Mouse (Mus musculus) forebrain, embryonic 13.5 days (tissue): ENCODE measurements at regions not wholly inside any gene's neighbourhood (a gene's known extent, or its start where the extent isn't known, plus 50 kb on each side); places are given as distances from the start of the nearest gene placed in this dataset.

Experiments used
- ATAC-seq: fragments of 200-750 bp; cut with Nextera tagmentation; 2 replicates; pipeline ENCODE4 v1.8.0; 2017
- H3K27ac ChIP-seq: fragments of 300-500 bp; sonication (generic); 2 replicates; pipeline ENCODE4 v1.5.1; 2015; ENCODE audit warnings: inconsistent platforms, mild to moderate bottlenecking, moderate library complexity
- H3K27me3 ChIP-seq: fragments of 300-500 bp; sonication (generic); 2 replicates; pipeline ENCODE4 v1.6.1; 2015; ENCODE audit warnings: mild to moderate bottlenecking, inconsistent platforms
- H3K36me3 ChIP-seq: fragments of 300-500 bp; sonication (generic); 2 replicates; pipeline ENCODE4 v1.6.1; 2015; ENCODE audit warnings: mild to moderate bottlenecking, inconsistent platforms; ENCODE audit not compliant: poor library complexity, severe bottlenecking
- H3K4me1 ChIP-seq: fragments of 300-500 bp; sonication (generic); 2 replicates; pipeline ENCODE4 v1.6.1; 2015; ENCODE audit warnings: inconsistent platforms
- H3K4me2 ChIP-seq: fragments of 300-500 bp; sonication (generic); 2 replicates; pipeline ENCODE4 v1.6.1; 2015; ENCODE audit warnings: inconsistent platforms, mild to moderate bottlenecking, moderate library complexity
- H3K4me3 ChIP-seq: fragments of 300-500 bp; sonication (generic); 2 replicates; pipeline ENCODE4 v1.5.1; 2015; ENCODE audit warnings: mild to moderate bottlenecking, inconsistent platforms
- H3K9ac ChIP-seq: fragments of 300-500 bp; sonication (generic); 2 replicates; pipeline ENCODE4 v1.6.1; 2015; ENCODE audit warnings: mild to moderate bottlenecking, inconsistent platforms
- H3K9me3 ChIP-seq: fragments of 300-500 bp; sonication (generic); replicated peaks from 2 replicates; pipeline ENCODE4 v1.6.1; 2016; ENCODE audit warnings: inconsistent platforms
- WGBS: fragments of 180-500 bp; shearing (Covaris S2); methylation state at CpG from one replicate; pipeline ENCODE4 v1.1.7; 2015; 5-methylcytosine and 5-hydroxymethylcytosine counted together

- no peaks in the 10 kb centered on the region for H3K36me3 ChIP-seq
- H3K4me3 ChIP-seq, result no peak overlapping the region
- H3K27ac ChIP-seq, result no peak overlapping the region
- H3K9me3 ChIP-seq, result peaks cover 11% of the 10 kb centered on the region
- H3K4me2 ChIP-seq, result no peak overlapping the region
- no peaks in the 10 kb centered on the region for H3K27me3 ChIP-seq
- no peak overlapping the region for H3K9ac ChIP-seq
- 77% methylated on average over 8 of the region's 8 CpGs for WGBS
- no peak for ATAC-seq
- peaks cover 6% of the 10 kb centered on the region; the same call in 1 of the 2 replicates for H3K4me1 ChIP-seq
Measured at GRCm38 (mm10) chr4:153288362-153288761, 194.2 kb downstream of the Ajap1 start.

- Histone ChIP-seq H3K9me3 (peaks cover 18% of the 10 kb centered on the region), H3K4me3 (no peak overlapping the region), H3K4me1 (no peaks in the 10 kb centered on the region), H3K4me2 (no peak overlapping the region), H3K27ac (no peak overlapping the region), H3K9ac (no peak overlapping the region), H3K27me3 (no peaks in the 10 kb centered on the region), H3K36me3 (no peaks in the 10 kb centered on the region)
- 90% methylated on average over 5 of the region's 5 CpGs for WGBS
- no peak for ATAC-seq
Measured at GRCm38 (mm10) chr4:153284209-153284608, 198.4 kb downstream of the Ajap1 start.

GRCm38 (mm10) chr4:153276571-153276970, 206.0 kb downstream of the Ajap1 start:
- WGBS, result 62% methylated on average over 5 of the region's 5 CpGs
- H3K36me3 ChIP-seq, result no peaks in the 10 kb centered on the region
- H3K4me2 ChIP-seq, result no peak overlapping the region
- peaks cover 3% of the 10 kb centered on the region for H3K4me1 ChIP-seq
- no peak overlapping the region for H3K27ac ChIP-seq
- H3K9ac ChIP-seq, result no peak overlapping the region
- no peak for ATAC-seq
- peaks cover 6% of the 10 kb centered on the region; the same call in 1 of the 2 replicates for H3K27me3 ChIP-seq
- no peaks in the 10 kb centered on the region; the same call in 1 of the 2 replicates for H3K9me3 ChIP-seq
- H3K4me3 ChIP-seq, result no peak overlapping the region

- WGBS, result 6% methylated on average over 5 of the region's 5 CpGs
Measured at GRCm38 (mm10) chr4:153271376-153271775, 211.2 kb downstream of the Ajap1 start.

GRCm38 (mm10) chr4:153263216-153263805, 219.3 kb downstream of the Ajap1 start:
- Histone ChIP-seq H3K4me1 (no peaks in the 10 kb centered on the region), H3K4me3 (no peak overlapping the region), H3K9me3 (no peaks in the 10 kb centered on the region; the same call in 1 of the 2 replicates), H3K36me3 (no peaks in the 10 kb centered on the region), H3K27ac (no peak overlapping the region), H3K27me3 (0 out of 2 replicates have a peak, but pooled peaks cover 4% of the 10 kb centered on the region), H3K9ac (no peak overlapping the region), H3K4me2 (no peak overlapping the region)
- WGBS, result 87% methylated on average over 15 of the region's 15 CpGs
- no peak for ATAC-seq

More at GRCm38 (mm10) chr4:153271376-153271775, 211.2 kb downstream of the Ajap1 start:
- Histone ChIP-seq H3K4me1 (peaks cover 11% of the 10 kb centered on the region), H3K27ac (no peak overlapping the region), H3K9me3 (no peaks in the 10 kb centered on the region; the same call in 1 of the 2 replicates), H3K27me3 (peaks cover 13% of the 10 kb centered on the region; the same call in 1 of the 2 replicates), H3K9ac (no peak overlapping the region), H3K36me3 (no peaks in the 10 kb centered on the region), H3K4me3 (no peak overlapping the region), H3K4me2 (no peak overlapping the region)
- no peak for ATAC-seq

GRCm38 (mm10) chr4:153260941-153261557, 221.6 kb downstream of the Ajap1 start:
- Histone ChIP-seq H3K4me3 (no peak overlapping the region), H3K27ac (no peak overlapping the region), H3K27me3 (no peaks in the 10 kb centered on the region), H3K36me3 (no peaks in the 10 kb centered on the region), H3K4me2 (no peak overlapping the region), H3K9me3 (no peaks in the 10 kb centered on the region; the same call in 1 of the 2 replicates), H3K4me1 (no peaks in the 10 kb centered on the region), H3K9ac (no peak overlapping the region)
- no peak for ATAC-seq
- WGBS, result 80% methylated on average over 14 of the region's 14 CpGs

- no peaks in the 10 kb centered on the region for H3K9me3 ChIP-seq
- no peak overlapping the region for H3K4me3 ChIP-seq
- no peak overlapping the region for H3K27ac ChIP-seq
- no peaks in the 10 kb centered on the region for H3K36me3 ChIP-seq
- no peak overlapping the region for H3K9ac ChIP-seq
- no peak for ATAC-seq
- peaks cover 11% of the 10 kb centered on the region; the same call in 1 of the 2 replicates for H3K4me1 ChIP-seq
- 60% methylated on average over 3 of the region's 3 CpGs for WGBS
- H3K4me2 ChIP-seq, result no peak overlapping the region
- peaks cover 3% of the 10 kb centered on the region for H3K27me3 ChIP-seq
Measured at GRCm38 (mm10) chr4:153251943-153252342, 230.7 kb downstream of the Ajap1 start.

GRCm38 (mm10) chr4:153251311-153251710, 231.3 kb downstream of the Ajap1 start:
- H3K9ac ChIP-seq, result no peak overlapping the region
- H3K4me2 ChIP-seq, result no peak overlapping the region
- peaks cover 3% of the 10 kb centered on the region for H3K27me3 ChIP-seq
- H3K27ac ChIP-seq, result no peak overlapping the region
- H3K9me3 ChIP-seq, result no peaks in the 10 kb centered on the region
- peaks cover 11% of the 10 kb centered on the region; the same call in 1 of the 2 replicates for H3K4me1 ChIP-seq
- H3K4me3 ChIP-seq, result no peak overlapping the region
- 44% methylated on average over 8 of the region's 8 CpGs for WGBS
- no peak for ATAC-seq
- H3K36me3 ChIP-seq, result no peaks in the 10 kb centered on the region

- Histone ChIP-seq H3K4me2 (no peak overlapping the region), H3K36me3 (no peaks in the 10 kb centered on the region), H3K9ac (no peak overlapping the region), H3K4me1 (peaks cover 8% of the 10 kb centered on the region; the same call in 1 of the 2 replicates), H3K27ac (no peak overlapping the region), H3K27me3 (peaks cover 24% of the 10 kb centered on the region), H3K4me3 (no peak overlapping the region), H3K9me3 (no peaks in the 10 kb centered on the region)
- ATAC-seq, result no peak
- WGBS, result 10% methylated on average over 12 of the region's 12 CpGs
Measured at GRCm38 (mm10) chr4:153236680-153237079, 245.9 kb downstream of the Ajap1 start.

GRCm38 (mm10) chr4:153233762-153234161, 248.8 kb downstream of the Ajap1 start:
- H3K4me2 ChIP-seq, result no peak overlapping the region
- H3K9me3 ChIP-seq, result no peaks in the 10 kb centered on the region
- 77% methylated on average over 5 of the region's 5 CpGs for WGBS
- peaks cover 42% of the 10 kb centered on the region for H3K27me3 ChIP-seq
- no peaks in the 10 kb centered on the region for H3K36me3 ChIP-seq
- ATAC-seq, result no peak
- H3K9ac ChIP-seq, result no peak overlapping the region
- peaks cover 8% of the 10 kb centered on the region; the same call in 1 of the 2 replicates for H3K4me1 ChIP-seq
- no peak overlapping the region for H3K4me3 ChIP-seq
- H3K27ac ChIP-seq, result no peak overlapping the region

GRCm38 (mm10) chr4:153229221-153229620, 253.4 kb downstream of the Ajap1 start:
- peaks cover 18% of the 10 kb centered on the region; the same call in 1 of the 2 replicates for H3K4me1 ChIP-seq
- no peak overlapping the region for H3K27ac ChIP-seq
- H3K27me3 ChIP-seq, result peaks cover 51% of the 10 kb centered on the region
- H3K4me2 ChIP-seq, result no peak overlapping the region
- no peak overlapping the region for H3K4me3 ChIP-seq
- no peak overlapping the region for H3K9ac ChIP-seq
- no peaks in the 10 kb centered on the region for H3K36me3 ChIP-seq
- 64% methylated on average over 5 of the region's 5 CpGs for WGBS
- ATAC-seq, result no peak
- H3K9me3 ChIP-seq, result no peaks in the 10 kb centered on the region

- H3K27ac ChIP-seq, result no peak overlapping the region
- WGBS, result 88% methylated on average over 13 of the region's 13 CpGs
- H3K4me1 ChIP-seq, result peaks cover 25% of the 10 kb centered on the region; the same call in 1 of the 2 replicates
- no peak for ATAC-seq
- H3K9me3 ChIP-seq, result no peaks in the 10 kb centered on the region
- H3K4me2 ChIP-seq, result no peak overlapping the region
- no peak overlapping the region for H3K4me3 ChIP-seq
- H3K27me3 ChIP-seq, result peaks cover 61% of the 10 kb centered on the region
- no peak overlapping the region for H3K9ac ChIP-seq
- H3K36me3 ChIP-seq, result no peaks in the 10 kb centered on the region
Measured at GRCm38 (mm10) chr4:153227680-153228420, 254.8 kb downstream of the Ajap1 start.
